Mouse (Mus musculus): ENCODE measurements around the gene Crtc1. TPM values are rescaled to one million over a fixed set of nuclear protein-coding genes. Genes with fewer than 3 reads are reported as not detected.

Crtc1 gene
- total RNA-seq, 4 experiments from 2014 or later = 7.1 to 15.3 (median 7.6) TPM

DNA sequence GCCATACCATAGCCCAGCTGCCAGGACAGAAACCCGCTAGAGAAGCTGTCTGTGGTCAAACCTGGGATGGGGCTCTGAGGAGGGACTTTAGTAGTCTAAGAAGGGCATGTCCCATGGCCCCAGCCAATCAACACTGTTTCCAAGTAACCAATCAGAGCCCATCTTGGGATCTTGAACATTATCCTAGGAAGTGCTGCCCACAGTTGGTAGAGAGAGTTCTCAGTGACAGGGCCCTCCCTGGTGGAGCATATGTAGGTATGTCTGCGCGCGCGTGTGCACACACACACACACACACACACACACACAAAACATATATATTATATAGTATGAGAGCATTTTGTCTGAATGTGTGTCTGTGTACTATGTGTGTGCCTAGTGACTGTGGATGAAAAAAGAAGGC is 46.3 kb downstream of the Crtc1 start:
- no peak for DNase-seq (ENCODE audit: low spot score in 2 of 2)

DNA sequence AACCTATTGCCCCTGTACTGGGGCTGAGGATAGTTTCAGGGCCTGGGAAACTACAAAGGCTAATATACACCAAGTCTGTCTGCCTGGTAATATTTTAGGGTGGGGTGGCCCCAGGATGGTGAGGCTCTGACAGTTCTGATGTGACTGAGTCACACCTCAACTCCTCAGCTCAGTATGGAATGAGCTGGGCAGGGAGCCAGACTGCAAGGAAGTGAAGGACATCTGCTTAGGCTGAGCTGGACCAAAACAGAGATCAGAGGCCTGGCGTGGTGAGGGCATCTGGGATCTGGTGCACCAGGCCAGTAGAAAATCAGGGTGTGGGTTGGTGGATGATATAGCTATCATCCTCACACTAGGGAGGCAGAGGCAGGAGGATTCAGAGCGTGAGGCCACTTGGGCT is 49.7 kb downstream of the Crtc1 start:
- DNase-seq (ENCODE audit: low spot score in 2 of 2) = no peak

DNA sequence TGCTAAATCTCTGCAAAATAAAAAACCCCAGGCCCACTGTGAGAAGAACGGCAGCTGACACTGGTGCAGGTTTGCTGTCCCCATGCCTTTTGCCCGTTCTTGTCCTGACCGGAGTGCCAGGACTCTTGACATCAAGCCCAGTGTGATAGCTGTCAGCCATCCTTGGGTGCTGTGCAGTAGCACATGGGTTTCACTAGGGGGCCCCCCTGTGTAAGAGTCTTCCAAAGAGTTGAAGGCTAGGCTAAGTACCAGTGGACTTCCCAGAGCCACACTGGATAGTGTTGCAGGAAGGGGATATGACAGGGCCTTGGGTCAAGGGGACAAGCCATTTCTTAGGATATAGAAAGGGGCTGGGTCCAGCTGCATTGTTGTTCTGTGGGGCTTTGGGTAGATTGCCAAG is 56.1 kb downstream of the Crtc1 start:
- DNase-seq (ENCODE audit: low spot score in 2 of 2) = peak; percentile 69 to 75

DNA sequence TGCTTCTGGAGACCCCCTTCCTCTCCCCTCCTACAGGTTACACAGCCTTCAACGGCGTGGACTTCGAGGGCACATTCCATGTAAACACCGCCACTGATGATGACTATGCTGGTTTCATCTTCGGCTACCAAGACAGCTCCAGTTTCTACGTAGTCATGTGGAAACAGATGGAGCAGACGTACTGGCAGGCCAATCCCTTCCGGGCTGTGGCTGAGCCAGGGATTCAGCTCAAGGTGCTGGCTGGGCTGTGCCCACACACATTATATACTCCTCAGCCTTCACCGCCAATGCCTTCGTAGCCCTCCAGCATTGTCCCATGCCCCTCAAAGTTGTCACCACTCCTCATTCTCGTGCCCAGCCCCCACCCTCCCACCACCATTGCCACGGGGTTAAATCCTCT is 59.3 kb downstream of the Crtc1 start:
- no peak for DNase-seq (ENCODE audit: low spot score in 2 of 2)

DNA sequence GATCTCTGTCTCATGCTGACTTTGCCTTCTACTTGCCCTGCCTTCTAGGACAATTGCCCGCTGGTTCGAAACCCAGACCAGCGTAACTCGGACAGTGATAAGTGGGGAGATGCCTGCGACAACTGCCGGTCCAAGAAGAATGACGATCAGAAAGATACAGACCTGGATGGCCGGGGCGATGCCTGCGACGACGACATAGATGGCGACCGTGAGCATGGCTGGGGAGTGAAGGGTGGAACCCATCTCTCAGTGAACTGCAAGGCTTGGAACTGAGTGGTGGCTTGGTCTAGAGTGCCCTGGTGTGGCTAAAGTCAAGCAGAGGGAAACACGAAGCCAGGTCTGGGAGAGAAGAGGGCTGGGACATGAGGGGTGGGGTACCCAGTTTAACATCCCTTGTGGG is 62.3 kb downstream of the Crtc1 start:
- DNase-seq (ENCODE audit: low spot score in 2 of 2) = no peak

DNA sequence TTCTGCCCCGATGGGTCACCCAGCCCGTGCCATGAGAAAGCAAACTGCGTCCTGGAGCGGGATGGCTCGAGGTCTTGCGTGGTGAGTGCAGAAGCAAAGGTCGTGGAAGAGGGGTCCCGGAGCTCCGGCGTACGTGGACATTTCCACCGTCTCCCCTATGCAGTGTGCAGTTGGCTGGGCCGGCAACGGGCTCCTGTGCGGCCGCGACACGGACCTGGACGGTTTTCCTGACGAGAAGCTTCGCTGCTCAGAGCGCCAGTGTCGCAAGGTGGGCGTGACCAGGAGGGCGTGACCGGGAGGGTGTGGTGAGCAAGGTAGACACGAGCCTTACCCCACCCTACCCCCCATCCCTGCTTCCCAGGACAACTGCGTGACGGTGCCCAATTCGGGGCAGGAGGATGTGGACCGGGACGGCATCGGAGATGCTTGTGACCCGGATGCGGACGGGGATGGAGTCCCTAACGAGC is 63.1 kb downstream of the Crtc1 start:
- no peak for DNase-seq (ENCODE audit: low spot score in 2 of 2)

DNA sequence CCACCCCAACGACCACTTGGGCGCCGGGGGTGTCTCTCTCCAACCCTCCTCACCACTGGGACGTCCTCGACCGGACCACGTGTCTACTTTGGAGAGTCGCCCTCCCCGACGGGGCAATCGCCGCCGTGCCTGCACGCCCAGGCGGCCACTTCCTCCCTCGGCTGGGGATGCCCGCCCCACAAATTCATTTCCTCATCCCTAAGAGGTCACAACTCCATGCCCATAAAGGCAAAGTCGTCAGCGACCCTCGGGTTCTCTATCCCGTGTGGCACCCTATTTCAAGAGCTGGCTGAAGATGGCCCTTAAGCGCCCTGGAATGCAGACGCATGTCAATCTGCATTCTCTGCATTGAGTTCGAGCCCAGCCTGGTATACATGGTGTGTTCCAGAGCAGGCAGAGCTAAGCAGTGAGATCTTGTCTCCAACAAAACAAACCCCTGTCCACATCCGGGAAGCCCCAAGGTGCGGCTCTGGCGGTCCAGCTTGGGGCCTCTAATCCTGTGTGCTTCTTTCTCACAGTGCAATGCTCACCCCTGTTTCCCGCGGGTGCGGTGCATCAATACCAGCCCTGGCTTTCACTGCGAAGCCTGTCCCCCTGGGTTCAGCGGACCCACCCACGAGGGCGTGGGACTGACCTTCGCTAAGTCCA is 64.0 kb downstream of the Crtc1 start:
- no peak for DNase-seq (ENCODE audit: low spot score in 2 of 2)

DNA sequence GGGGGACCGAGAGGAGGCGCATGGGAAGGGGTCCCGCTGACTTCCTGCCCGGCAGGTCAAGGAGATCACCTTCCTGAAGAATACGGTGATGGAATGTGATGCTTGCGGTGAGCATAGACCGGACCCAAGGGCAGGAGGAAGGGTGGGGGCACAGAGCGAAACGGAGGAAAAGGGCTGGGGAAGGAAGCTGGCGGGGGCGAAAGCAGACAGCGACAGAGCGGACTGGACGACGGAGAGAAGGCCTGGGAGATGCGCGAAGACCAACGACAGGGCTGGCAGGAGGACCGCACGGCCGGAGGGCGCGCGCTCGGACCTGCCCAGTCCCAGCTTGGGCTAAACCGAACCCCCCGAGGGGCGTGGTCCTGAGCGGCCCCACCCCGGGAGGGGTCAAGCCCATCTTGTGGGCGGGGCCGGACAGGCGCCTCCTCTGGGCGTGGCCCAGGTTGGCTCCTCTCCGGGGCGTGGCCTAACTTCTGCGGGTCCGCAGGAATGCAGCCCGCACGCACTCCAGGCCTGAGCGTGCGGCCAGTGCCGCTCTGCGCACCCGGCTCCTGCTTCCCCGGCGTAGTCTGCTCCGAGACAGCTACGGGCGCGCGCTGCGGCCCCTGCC is 65.0 kb downstream of the Crtc1 start:
- DNase-seq (ENCODE audit: low spot score in 2 of 2) = peak; percentile 73 to 77

DNA sequence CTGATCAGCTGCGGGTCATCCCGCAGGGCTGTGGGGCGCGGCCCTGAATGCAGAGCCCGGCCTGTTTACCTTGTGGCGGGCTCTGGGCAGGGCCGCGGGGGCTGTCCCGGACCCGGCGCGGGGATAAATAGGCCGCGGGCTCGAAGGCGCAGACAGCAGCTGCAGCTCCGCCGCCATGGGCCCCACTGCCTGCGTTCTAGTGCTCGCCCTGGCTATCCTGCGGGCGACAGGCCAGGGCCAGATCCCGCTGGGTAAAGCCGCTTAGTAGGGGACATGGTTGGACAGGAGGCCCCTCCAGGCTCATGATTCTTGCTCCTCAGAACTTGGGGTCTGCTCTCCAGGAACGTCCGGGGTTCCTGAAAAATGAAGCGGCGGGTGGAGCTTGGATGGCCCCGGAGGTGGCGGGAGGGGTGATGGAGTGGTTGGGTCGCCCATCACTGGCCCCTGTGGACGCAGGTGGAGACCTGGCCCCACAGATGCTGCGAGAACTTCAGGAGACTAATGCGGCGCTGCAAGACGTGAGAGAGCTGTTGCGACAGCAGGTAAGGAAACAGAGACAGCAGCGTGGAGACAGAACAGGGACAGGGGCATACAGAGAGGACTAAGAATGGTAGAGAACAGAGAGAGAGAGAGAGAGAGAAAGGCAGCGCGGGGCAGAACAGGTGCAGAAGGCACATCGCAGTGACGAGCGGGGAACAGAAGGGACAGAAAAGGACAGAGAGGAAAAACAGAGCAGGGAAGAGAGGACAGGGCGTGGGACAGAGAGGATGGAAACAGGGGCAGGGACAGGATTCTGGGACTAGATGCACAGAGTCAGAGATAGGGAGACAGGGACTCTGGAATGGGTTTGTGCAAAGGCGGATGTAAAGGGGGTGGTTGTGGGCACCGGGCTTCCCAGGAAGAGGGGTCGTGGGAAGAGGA is 65.7 kb downstream of the Crtc1 start, which contains the start of gene Comp:
Gene Comp, plus strand, starts transcription at position 162 of the 921 bp plus-strand sequence.
- no peak for DNase-seq (ENCODE audit: low spot score in 2 of 2)

DNA sequence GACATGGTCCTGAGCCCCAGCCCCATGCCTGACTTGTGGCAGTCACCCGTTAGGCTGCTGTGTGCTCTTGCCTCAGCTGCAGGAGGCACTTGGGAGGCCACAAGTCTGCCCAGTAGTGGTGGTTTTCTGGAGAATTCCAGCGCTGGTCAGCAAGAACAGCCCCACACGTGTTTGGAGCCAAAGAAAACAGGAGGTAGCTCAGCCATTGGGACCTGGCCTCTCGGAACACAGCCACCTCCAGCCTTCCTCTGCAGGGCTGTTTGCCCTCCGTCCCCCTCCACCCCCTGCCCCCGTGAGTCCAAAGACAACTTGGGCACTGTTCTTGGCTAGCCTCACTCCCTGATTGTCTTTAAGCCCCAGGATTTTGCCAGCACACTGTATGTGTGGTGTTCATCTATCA is 67.4 kb downstream of the Crtc1 start:
- DNase-seq (ENCODE audit: low spot score in 2 of 2) = no peak

DNA sequence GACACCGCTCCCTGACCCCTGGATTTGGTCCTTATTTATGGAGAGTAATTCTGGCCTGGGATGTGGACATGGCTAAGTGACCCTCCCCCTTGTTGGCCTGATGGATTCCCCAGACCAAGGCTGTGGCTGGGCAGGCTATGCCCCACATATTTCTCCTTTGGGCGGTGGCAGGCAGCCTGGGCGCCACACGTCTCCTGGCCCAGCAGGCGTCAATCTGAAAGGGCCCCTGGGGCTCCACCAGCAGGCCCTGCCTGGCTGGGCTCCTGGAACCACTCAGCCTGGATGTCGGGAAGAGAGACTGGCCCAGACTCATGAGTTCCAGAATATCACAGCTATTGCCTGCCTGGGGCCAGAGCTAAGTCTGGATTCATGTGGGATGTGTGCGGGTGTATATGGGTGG is 68.9 kb downstream of the Crtc1 start:
- no peak for DNase-seq (ENCODE audit: low spot score in 2 of 2)

DNA sequence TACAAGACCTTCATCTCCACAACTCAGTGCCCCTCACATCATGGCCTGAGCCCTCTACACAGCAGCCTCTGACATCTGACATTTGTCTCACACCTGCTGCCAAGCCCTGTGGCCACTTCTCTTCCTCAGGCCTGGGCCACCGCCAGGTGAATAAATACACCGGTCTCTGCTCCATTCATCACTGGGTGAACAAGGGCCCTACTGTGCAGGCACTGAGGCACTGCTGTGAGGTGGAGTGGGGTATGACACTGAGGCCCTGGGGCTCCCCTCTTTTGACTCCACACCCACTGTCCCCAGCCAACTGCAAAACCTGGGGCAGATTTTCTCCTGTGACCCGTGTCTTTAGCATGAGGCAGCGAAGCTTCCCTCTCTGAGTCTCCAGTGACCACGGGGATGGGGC is 72.8 kb downstream of the Crtc1 start:
- no peak for DNase-seq (ENCODE audit: low spot score in 2 of 2)

DNA sequence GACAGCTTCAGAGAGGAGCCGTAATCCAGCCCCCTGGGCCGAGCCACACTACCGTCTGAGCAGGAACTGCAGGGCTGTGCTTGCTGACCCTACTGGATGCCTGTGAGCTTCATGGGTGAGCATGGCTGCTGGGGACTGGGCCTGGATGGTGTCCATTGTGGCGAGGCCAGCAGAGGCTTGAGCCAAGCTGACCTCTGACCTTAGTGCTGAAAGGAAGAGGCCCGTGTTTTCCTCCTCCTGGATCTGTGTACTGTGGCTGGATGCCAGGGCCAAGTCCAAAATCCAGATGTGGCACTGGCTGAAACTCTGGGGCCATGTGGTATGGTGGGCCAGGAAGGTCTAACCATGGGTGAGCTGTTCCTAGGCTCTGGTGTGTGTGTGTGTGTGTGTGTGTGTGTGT is 75.3 kb downstream of the Crtc1 start:
- peak in 1 of 2 experiments; percentile 53 for DNase-seq (ENCODE audit: low spot score in 2 of 2)

DNA sequence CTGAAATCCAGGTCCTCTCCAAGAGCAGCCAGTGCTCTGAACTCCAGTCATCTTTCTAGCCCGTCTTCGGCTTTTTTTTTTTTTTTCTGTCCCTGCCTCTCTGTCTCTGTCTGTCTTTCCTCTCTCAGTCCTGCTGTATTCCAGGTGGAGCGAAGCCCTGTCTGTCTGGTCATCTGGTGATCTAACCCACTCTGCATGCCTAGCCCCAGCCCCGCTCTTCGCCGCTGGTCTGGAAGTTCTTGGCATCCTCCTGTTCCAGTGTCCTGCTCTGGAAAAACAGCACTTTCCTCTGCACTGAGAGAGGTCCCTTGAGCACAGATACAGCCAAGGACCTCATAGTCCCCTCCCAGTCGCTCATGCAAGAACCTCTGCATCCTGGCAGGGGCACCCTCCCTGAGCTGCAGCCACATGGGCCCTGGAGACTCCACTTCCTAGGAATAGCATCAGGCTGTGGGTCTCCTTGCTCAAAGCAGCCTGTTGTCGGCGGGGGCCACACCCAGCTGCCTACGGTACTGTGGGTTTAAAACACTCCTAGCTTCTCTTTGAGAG is 77.8 kb downstream of the Crtc1 start:
- DNase-seq (ENCODE audit: low spot score in 2 of 2) = no peak

DNA sequence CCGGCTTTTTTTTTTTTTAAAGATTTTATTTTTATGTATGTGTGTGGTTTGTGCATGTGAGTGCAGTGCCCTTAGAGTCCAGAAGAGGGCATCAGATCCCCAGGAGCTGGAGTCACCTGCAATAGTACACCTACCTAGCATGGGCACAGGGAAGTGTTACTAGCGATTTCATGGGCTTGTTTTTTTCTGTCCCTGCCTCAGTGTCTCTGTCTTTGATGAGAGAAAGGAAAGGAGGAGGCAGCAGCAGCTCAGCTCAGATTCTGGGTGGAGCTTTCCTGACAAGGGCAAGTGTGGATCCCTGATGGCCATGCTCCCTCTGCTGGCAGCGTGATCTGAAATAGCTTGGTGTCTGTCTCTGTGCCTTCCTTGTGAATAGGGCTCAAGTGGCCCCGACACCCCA is 78.6 kb downstream of the Crtc1 start:
- DNase-seq (ENCODE audit: low spot score in 2 of 2) = no peak

DNA sequence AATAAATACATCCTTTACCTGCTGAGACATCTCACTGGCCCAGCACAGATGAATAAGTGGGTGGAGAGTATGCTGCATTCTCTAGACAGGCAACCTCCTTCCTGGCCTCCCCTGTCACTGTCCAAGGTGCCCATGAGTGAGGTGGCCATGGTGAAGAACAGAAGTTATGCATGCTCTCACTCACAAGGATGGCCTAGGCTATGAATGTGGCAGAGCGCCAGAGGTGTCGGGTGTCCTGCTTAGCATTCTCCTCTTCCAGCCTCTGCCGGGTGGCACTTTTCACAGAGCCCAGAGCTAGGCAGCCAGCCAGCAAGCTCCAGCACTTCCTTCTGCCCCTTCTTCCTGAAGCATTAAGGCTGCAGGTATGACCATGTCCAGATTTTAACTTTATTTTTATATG is 80.0 kb downstream of the Crtc1 start:
- peak; percentile 51 to 78 for DNase-seq (ENCODE audit: low spot score in 2 of 2)

DNA sequence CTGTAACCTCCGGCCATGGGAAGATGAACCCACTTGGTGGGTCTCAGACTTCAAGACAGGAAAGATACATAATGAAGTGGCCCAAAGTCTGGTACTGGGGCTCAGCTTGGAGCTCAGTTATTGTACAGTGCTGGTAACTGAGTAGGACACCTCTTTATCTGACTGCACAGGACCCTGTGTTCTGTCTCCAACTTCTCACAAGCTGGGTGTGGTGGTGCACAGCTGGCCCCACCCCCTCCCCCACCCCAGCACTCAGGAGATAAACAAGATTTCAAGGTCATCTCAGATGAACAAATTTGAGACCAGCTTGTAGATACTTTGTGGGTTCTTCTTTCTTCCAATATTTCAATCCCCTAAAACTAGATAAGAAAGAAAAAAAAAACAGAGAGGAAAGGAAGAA is 83.3 kb downstream of the Crtc1 start:
- DNase-seq (ENCODE audit: low spot score in 2 of 2) = no peak

DNA sequence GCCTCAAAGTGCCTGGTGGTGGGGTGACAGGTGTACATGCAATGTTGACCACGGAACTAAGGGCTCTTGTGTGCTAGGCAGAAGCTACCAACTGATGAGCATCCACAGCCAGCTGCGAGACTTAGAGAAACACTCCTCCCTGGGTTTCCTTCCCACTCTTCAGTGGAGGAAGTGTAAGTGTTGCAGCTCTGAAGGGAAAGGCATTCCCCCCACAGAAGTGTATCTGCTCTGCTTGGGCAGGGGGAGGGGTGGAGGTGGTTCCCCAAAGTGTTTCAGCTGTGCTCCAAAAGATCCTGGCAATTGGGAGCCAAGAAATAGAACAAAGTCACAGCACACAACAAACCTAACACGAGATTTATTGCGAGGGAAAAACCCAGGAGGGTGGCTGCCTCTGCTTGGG is 85.4 kb downstream of the Crtc1 start:
- DNase-seq (ENCODE audit: low spot score in 2 of 2) = no peak

DNA sequence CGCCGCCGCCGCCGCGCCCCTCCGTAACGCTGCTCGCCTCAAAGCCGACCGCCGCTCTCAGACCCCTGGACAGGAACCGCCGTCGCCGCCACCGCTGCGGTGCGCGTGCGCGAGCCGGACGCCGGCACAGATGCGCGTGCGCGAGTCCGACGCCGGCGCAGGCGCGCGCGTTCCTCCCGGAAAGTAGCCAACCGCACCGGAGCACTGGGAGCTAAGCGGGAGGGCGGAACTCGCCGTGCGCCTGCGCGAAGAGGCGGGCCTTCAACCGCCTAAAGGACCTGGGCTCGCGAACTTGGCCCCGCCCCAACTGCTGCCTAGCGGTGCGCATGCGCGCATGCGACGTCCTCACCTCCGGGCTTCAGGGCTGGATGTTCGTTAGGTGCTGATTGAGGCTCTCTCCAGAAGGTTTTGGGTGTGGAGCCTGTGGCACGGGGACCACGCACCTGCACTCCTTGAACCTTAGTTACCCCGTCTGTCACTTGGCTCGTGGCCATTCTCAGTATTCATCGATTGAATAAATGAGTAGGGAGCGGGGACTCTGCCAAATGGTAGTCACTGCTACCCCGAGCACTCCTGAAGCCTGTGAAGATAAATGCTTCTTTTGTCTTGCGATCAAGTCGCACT is 86.1 kb downstream of the Crtc1 start, which contains the start of gene Upf1:
Gene Upf1, minus strand, starts transcription at position 85 of the 624 bp plus-strand sequence.
- DNase-seq (ENCODE audit: low spot score in 2 of 2) = peak; percentile 95 to 98

DNA sequence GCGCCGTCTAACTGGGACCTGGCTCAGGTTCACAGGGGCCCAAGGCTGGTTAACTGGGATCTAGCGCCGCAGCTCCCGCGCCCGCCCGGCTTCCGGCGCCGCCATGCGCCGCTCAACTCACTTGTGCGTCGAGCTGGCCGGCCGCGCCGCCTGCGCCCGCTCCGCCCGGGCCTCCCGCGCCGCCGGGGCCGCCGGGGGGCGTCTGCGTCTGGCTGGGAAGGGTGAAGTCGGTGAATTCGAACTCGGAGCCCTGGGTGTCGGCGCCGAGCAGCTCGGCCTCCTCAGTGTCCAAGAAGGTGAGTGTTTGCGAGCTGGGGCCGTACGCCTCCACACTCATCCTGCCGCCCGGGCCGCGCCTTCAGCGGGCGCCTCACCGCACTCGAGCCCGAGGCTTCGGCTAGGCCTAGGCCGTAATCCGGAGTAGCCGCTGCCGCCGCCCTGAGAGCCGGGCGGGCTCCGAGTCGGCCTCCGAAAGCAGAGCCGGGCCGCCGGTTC is 86.7 kb downstream of the Crtc1 start:
- DNase-seq (ENCODE audit: low spot score in 2 of 2) = no peak

DNA sequence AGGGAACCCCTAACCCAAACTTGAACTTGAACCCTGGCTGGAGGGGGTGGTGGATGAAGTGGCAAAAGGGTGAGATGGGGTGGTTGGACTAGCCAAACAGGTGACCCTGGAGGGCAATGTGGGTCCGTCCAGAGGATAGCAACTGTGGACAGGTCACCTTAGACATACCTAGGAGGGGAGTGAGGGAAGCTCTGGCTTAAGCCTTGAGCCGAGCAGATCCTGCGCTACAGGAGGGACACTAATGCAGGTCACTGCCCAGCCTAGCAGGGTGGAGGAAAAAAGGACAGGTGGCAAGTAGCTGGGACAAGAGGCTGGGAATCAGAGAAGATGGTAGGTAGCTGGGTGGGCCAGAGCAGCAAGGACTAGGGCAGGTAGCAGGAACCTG is 87.4 kb downstream of the Crtc1 start:
- DNase-seq (ENCODE audit: low spot score in 2 of 2) = no peak
